Mouse (Mus musculus): ENCODE data around the gene Hivep3. TPM values are rescaled to one million over a fixed set of nuclear protein-coding genes. Genes with fewer than 3 reads are reported as not detected.

Hivep3 gene
- polyA plus RNA-seq, 1 experiment from 2014 or later: 8.2 TPM

GRCm38 (mm10) chr4:119815133-119815792 is 81.7 kb downstream of the Hivep3 start:
- peak overlapping the region; percentile 70 for H3K4me2 ChIP-seq (ENCODE audit: low read depth, low read length)
- no peak for ATAC-seq (ENCODE audit: low read depth)
- H3K4me3 ChIP-seq (ENCODE audit: low read depth, low read length): peak overlapping the region; percentile 45
- no peak for DNase-seq (ENCODE audit: low spot score)
- no peak overlapping the region for H3K27ac ChIP-seq (replicated peaks; ENCODE audit: low read depth, low read length)
- no peaks in the 10 kb centered on the region for H3K36me3 ChIP-seq (ENCODE audit: control insufficient read depth, insufficient read depth, low read length)
- H3K9me3 ChIP-seq (ENCODE audit: control insufficient read depth, low read length): no peaks in the 10 kb centered on the region
- peaks cover 26% of the 10 kb centered on the region for H3K27me3 ChIP-seq (replicated peaks; ENCODE audit: control insufficient read depth, insufficient read depth, low read length)
- peak overlapping the region; percentile 39 for H3K9ac ChIP-seq (ENCODE audit: low read depth, low read length)
- peaks cover 6% of the 10 kb centered on the region; the same call in 1 of the 2 replicates for H3K4me1 ChIP-seq (ENCODE audit: control insufficient read depth, insufficient read depth, low read length)
- WGBS: 16% methylated on average over 7 of the region's 7 CpGs

- H3K36me3 ChIP-seq (ENCODE audit: control insufficient read depth, insufficient read depth, low read length): no peaks in the 10 kb centered on the region
- no peak overlapping the region for H3K4me2 ChIP-seq (ENCODE audit: low read depth, low read length)
- H3K27me3 ChIP-seq (replicated peaks; ENCODE audit: control insufficient read depth, insufficient read depth, low read length): peaks cover 26% of the 10 kb centered on the region
- H3K4me1 ChIP-seq (ENCODE audit: control insufficient read depth, insufficient read depth, low read length): peaks cover 6% of the 10 kb centered on the region; the same call in 1 of the 2 replicates
- H3K9me3 ChIP-seq (ENCODE audit: control insufficient read depth, low read length): no peaks in the 10 kb centered on the region
- DNase-seq (ENCODE audit: low spot score) (no peak), ATAC-seq (ENCODE audit: low read depth) (no peak)
- no peak overlapping the region for H3K4me3 ChIP-seq (ENCODE audit: low read depth, low read length)
- H3K9ac ChIP-seq (ENCODE audit: low read depth, low read length): no peak overlapping the region
- H3K27ac ChIP-seq (replicated peaks; ENCODE audit: low read depth, low read length): no peak overlapping the region
Observed at GRCm38 (mm10) chr4:119815793-119816161, 82.2 kb downstream of the Hivep3 start.

- 49% methylated on average over 7 of the region's 7 CpGs for WGBS
- Histone ChIP-seq H3K9me3 (ENCODE audit: control insufficient read depth, low read length) (no peaks in the 10 kb centered on the region), H3K4me1 (ENCODE audit: control insufficient read depth, insufficient read depth, low read length) (peaks cover 6% of the 10 kb centered on the region; the same call in 1 of the 2 replicates), H3K36me3 (ENCODE audit: control insufficient read depth, insufficient read depth, low read length) (no peaks in the 10 kb centered on the region), H3K27ac (replicated peaks; ENCODE audit: low read depth, low read length) (no peak overlapping the region), H3K27me3 (replicated peaks; ENCODE audit: control insufficient read depth, insufficient read depth, low read length) (peaks cover 26% of the 10 kb centered on the region), H3K9ac (ENCODE audit: low read depth, low read length) (no peak overlapping the region), H3K4me3 (ENCODE audit: low read depth, low read length) (no peak overlapping the region), H3K4me2 (ENCODE audit: low read depth, low read length) (no peak overlapping the region)
- ATAC-seq (ENCODE audit: low read depth) (peak; percentile 84), DNase-seq (ENCODE audit: low spot score) (peak; percentile 89)
Observed at GRCm38 (mm10) chr4:119816620-119817356, 83.2 kb downstream of the Hivep3 start.

DNA sequence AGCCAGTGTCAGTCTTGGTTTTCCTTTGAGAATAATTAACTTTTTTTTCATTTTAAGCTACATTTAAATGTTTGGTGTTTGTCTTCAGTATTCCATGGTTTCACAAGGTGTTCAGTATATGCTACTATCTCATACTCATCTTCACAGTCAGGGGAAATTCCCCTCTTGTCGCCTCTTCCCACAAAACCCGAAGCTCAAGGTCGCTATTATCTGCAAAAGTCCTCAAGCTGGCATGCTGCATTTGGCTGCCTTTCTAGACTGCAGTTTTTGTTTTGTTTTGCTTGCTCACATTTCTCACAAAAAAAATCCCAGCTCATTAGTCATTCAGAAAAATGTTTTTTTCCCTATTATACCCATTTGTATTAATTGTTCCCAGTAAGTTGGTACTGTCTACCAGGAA is 92.4 kb downstream of the Hivep3 start:
- no peak overlapping the region for H3K4me2 ChIP-seq (ENCODE audit: low read depth, low read length)
- H3K27ac ChIP-seq (replicated peaks; ENCODE audit: low read depth, low read length): no peak overlapping the region
- no peaks in the 10 kb centered on the region for H3K27me3 ChIP-seq (replicated peaks; ENCODE audit: control insufficient read depth, insufficient read depth, low read length)
- no peak for DNase-seq (ENCODE audit: low spot score)
- no peak overlapping the region for H3K4me3 ChIP-seq (ENCODE audit: low read depth, low read length)
- H3K9me3 ChIP-seq (ENCODE audit: control insufficient read depth, low read length): no peaks in the 10 kb centered on the region
- ATAC-seq (ENCODE audit: low read depth): no peak
- H3K4me1 ChIP-seq (ENCODE audit: control insufficient read depth, insufficient read depth, low read length): no peaks in the 10 kb centered on the region
- WGBS: 76% methylated on average over 3 of the region's 3 CpGs
- no peak overlapping the region for H3K9ac ChIP-seq (ENCODE audit: low read depth, low read length)
- H3K36me3 ChIP-seq (ENCODE audit: control insufficient read depth, insufficient read depth, low read length): no peaks in the 10 kb centered on the region

DNA sequence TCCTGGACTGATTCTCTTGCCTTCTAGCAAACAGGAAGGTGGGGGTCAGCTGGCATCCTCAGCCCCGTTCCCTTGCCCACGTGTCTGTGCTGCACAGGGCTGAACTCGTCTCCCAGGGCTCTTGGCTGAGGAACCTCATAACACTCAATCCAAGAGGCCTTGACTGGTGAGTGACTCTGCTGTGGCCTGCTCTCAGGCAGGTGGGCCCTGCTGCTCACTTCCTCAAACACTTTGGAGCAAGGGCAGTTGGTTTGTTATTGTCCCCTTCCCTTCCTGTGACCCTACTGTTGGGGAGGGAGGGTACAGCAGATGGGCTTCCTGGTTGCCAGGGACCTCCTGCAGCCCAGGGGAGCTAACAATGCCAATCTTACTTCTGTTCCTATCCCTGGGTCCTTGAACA is 94.8 kb downstream of the Hivep3 start:
- ATAC-seq (ENCODE audit: low read depth) (no peak), DNase-seq (ENCODE audit: low spot score) (no peak)
- no peaks in the 10 kb centered on the region for H3K36me3 ChIP-seq (ENCODE audit: control insufficient read depth, insufficient read depth, low read length)
- no peaks in the 10 kb centered on the region for H3K4me1 ChIP-seq (ENCODE audit: control insufficient read depth, insufficient read depth, low read length)
- 54% methylated on average over 3 of the region's 3 CpGs for WGBS
- H3K9me3 ChIP-seq (ENCODE audit: control insufficient read depth, low read length): no peaks in the 10 kb centered on the region
- H3K4me2 ChIP-seq (ENCODE audit: low read depth, low read length): no peak overlapping the region
- H3K27me3 ChIP-seq (replicated peaks; ENCODE audit: control insufficient read depth, insufficient read depth, low read length): no peaks in the 10 kb centered on the region
- no peak overlapping the region for H3K27ac ChIP-seq (replicated peaks; ENCODE audit: low read depth, low read length)
- H3K9ac ChIP-seq (ENCODE audit: low read depth, low read length): no peak overlapping the region
- H3K4me3 ChIP-seq (ENCODE audit: low read depth, low read length): no peak overlapping the region

- no peaks in the 10 kb centered on the region for H3K4me1 ChIP-seq (ENCODE audit: control insufficient read depth, insufficient read depth, low read length)
- no peak overlapping the region for H3K4me3 ChIP-seq (ENCODE audit: low read depth, low read length)
- no peaks in the 10 kb centered on the region for H3K27me3 ChIP-seq (replicated peaks; ENCODE audit: control insufficient read depth, insufficient read depth, low read length)
- ATAC-seq (ENCODE audit: low read depth) (no peak), DNase-seq (ENCODE audit: low spot score) (no peak)
- 69% methylated on average over 4 of the region's 4 CpGs for WGBS
- H3K36me3 ChIP-seq (ENCODE audit: control insufficient read depth, insufficient read depth, low read length): no peaks in the 10 kb centered on the region
- no peak overlapping the region for H3K4me2 ChIP-seq (ENCODE audit: low read depth, low read length)
- H3K9ac ChIP-seq (ENCODE audit: low read depth, low read length): no peak overlapping the region
- no peak overlapping the region for H3K27ac ChIP-seq (replicated peaks; ENCODE audit: low read depth, low read length)
- no peaks in the 10 kb centered on the region for H3K9me3 ChIP-seq (ENCODE audit: control insufficient read depth, low read length)
Observed at GRCm38 (mm10) chr4:119828996-119829395, 95.4 kb downstream of the Hivep3 start.

DNA sequence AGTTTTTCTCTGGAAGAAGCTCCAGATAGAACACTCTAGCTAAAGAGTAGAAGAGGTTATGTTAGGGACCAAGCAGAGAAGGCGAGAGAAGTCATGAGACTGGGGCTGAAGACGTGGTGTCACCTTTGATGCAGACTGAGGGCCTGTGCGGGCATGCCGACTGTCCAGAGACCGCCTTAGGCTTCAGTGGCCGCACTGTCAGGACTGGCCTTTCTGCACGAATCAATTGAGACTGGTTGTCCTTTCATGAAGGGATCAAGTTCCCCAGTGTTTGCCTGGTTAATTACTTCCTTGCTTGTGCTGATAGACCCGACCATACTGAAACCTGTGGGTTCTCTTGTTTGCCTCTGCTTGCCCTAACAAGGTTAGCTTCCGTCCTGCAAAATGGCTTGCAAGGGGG is 99.7 kb downstream of the Hivep3 start:
- Histone ChIP-seq H3K9me3 (ENCODE audit: control insufficient read depth, low read length) (no peaks in the 10 kb centered on the region), H3K4me2 (ENCODE audit: low read depth, low read length) (no peak overlapping the region), H3K27ac (replicated peaks; ENCODE audit: low read depth, low read length) (no peak overlapping the region), H3K36me3 (ENCODE audit: control insufficient read depth, insufficient read depth, low read length) (no peaks in the 10 kb centered on the region), H3K27me3 (replicated peaks; ENCODE audit: control insufficient read depth, insufficient read depth, low read length) (no peaks in the 10 kb centered on the region), H3K4me1 (ENCODE audit: control insufficient read depth, insufficient read depth, low read length) (no peaks in the 10 kb centered on the region), H3K4me3 (ENCODE audit: low read depth, low read length) (no peak overlapping the region), H3K9ac (ENCODE audit: low read depth, low read length) (no peak overlapping the region)
- no peak for ATAC-seq (ENCODE audit: low read depth)
- WGBS: 23% methylated on average over 9 of the region's 9 CpGs
- no peak for DNase-seq (ENCODE audit: low spot score)

DNA sequence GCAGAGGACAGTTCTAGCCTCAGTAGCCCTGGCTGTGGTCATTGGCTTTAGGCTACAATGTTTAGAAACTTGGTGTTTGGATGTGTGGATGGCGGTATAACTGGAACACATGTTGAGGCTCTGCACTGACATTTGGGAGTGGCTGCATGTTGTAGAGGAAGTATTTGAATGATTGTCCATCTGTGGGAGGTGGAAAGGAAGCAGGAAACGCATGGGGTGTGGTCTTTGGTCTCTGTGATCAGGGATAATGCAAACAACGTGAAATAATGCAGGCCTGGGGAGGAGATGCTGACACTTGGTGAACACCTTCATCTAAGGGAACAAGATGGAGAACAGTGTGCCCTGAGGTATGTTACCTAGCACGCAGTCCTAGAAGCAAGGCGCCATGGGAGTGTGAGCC is 100.3 kb downstream of the Hivep3 start:
- 59% methylated on average over 5 of the region's 5 CpGs for WGBS

DNA sequence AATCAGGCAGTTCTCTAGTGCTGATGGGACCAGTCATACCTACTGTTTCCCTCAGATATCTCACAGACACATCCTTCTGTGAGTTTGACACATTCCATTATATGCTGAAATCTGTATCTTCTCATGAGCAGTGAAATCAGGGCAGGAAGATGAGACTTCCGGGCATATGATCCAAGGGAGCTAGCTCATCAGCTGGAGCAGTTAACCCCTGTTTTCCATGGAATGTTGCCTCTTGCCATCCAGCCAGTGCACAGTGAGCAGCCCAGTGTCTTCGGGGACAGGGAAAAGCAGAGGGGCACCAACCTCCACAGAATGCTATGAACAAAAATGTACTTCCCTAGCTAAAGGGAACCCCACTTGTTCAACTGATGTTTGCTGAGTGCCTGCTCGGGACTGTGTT is 102.6 kb downstream of the Hivep3 start:
- WGBS: 82% methylated on average over 3 of the region's 3 CpGs
- H3K9ac ChIP-seq (ENCODE audit: low read depth, low read length): no peak overlapping the region

More for the DNA sequence above, 100.3 kb downstream of the Hivep3 start:
- Histone ChIP-seq H3K9me3 (ENCODE audit: control insufficient read depth, low read length) (no peaks in the 10 kb centered on the region), H3K4me1 (ENCODE audit: control insufficient read depth, insufficient read depth, low read length) (no peaks in the 10 kb centered on the region), H3K4me3 (ENCODE audit: low read depth, low read length) (no peak overlapping the region), H3K27me3 (replicated peaks; ENCODE audit: control insufficient read depth, insufficient read depth, low read length) (no peaks in the 10 kb centered on the region), H3K27ac (replicated peaks; ENCODE audit: low read depth, low read length) (no peak overlapping the region), H3K36me3 (ENCODE audit: control insufficient read depth, insufficient read depth, low read length) (no peaks in the 10 kb centered on the region), H3K9ac (ENCODE audit: low read depth, low read length) (no peak overlapping the region), H3K4me2 (ENCODE audit: low read depth, low read length) (no peak overlapping the region)
- ATAC-seq (ENCODE audit: low read depth) (no peak), DNase-seq (ENCODE audit: low spot score) (no peak)

More for the DNA sequence above, 102.6 kb downstream of the Hivep3 start:
- Histone ChIP-seq H3K4me1 (ENCODE audit: control insufficient read depth, insufficient read depth, low read length) (no peaks in the 10 kb centered on the region), H3K27ac (replicated peaks; ENCODE audit: low read depth, low read length) (no peak overlapping the region), H3K27me3 (replicated peaks; ENCODE audit: control insufficient read depth, insufficient read depth, low read length) (no peaks in the 10 kb centered on the region), H3K4me3 (ENCODE audit: low read depth, low read length) (no peak overlapping the region), H3K36me3 (ENCODE audit: control insufficient read depth, insufficient read depth, low read length) (no peaks in the 10 kb centered on the region), H3K4me2 (ENCODE audit: low read depth, low read length) (no peak overlapping the region), H3K9me3 (ENCODE audit: control insufficient read depth, low read length) (no peaks in the 10 kb centered on the region)
- ATAC-seq (ENCODE audit: low read depth) (no peak), DNase-seq (ENCODE audit: low spot score) (no peak)
